Mouse (Mus musculus) erythroblast, embryonic 14.5 days (primary cell): ENCODE data around the gene Avl9.

Experiments
- GATA1 ChIP-seq: IDR thresholded peaks from 2 replicates; pipeline ENCODE4 v1.6.1; 2012; ENCODE audit warnings: low read length, inconsistent platforms, mixed read lengths
- TAL1 ChIP-seq: IDR thresholded peaks from 3 replicates; pipeline ENCODE4 v1.6.1; 2012; ENCODE audit warnings: low read length, inconsistent platforms, mixed read lengths

GRCm38 (mm10) chr6:56808656-56809055 lies 94.0 kb downstream of the Avl9 start:
- no peak for TF ChIP-seq TAL1
- TF ChIP-seq GATA1 = no peak
